Mouse (Mus musculus) hindbrain, embryonic 10.5 days (tissue): ENCODE data around the gene Ccdc96. TPM values are rescaled to one million over a fixed set of nuclear protein-coding genes. Genes with fewer than 3 reads are reported as not detected.

ENCODE experiments used
- DNase-seq: peaks from one replicate; pipeline ENCODE4 v3.0.0-alpha.2; 2017; ENCODE audit warnings: low spot score
- H3K27ac ChIP-seq: fragments of 300-500 bp; sonication (generic); 2 replicates; pipeline ENCODE4 v1.5.1; 2016; ENCODE audit warnings: mild to moderate bottlenecking, moderate library complexity
- H3K27me3 ChIP-seq: fragments of 300-500 bp; sonication (generic); 2 replicates; pipeline ENCODE4 v1.6.1; 2016; ENCODE audit warnings: mild to moderate bottlenecking; ENCODE audit not compliant: poor library complexity, insufficient read depth, severe bottlenecking
- H3K36me3 ChIP-seq: fragments of 300-500 bp; sonication (generic); 2 replicates; pipeline ENCODE4 v1.6.1; 2016; ENCODE audit warnings: mild to moderate bottlenecking, moderate library complexity
- H3K4me1 ChIP-seq: fragments of 300-500 bp; sonication (generic); replicated peaks from 2 replicates; pipeline ENCODE4 v1.6.1; 2016; ENCODE audit warnings: mild to moderate bottlenecking
- H3K4me3 ChIP-seq: fragments of 300-500 bp; sonication (generic); 2 replicates; pipeline ENCODE4 v1.5.1; 2016; ENCODE audit warnings: mild to moderate bottlenecking, moderate library complexity
- H3K9me3 ChIP-seq: fragments of 300-500 bp; sonication (generic); 2 replicates; pipeline ENCODE4 v1.6.1; 2016; ENCODE audit warnings: mild to moderate bottlenecking, moderate library complexity
- WGBS: fragments of 180-500 bp; shearing (Covaris S2); methylation state at CpG from one replicate; pipeline ENCODE4 v1.1.7; 2016; 5-methylcytosine and 5-hydroxymethylcytosine counted together
- polyA plus RNA-seq: library from polyadenylated mRNA; unstranded; fragments of >200 nt; fragmentation: Nextera tagmentation; extraction: Ambion mirVana; gene quantifications from 2 replicates; pipeline ENCODE4 v1.2.1, GENCODE M21; 2016

Gene Ccdc96
- polyA plus RNA-seq, 1 experiment from 2014 or later: 4.0 TPM

GRCm38 (mm10) chr5:36458926-36459325 lies 25.5 kb upstream of the Ccdc96 start:
- Histone ChIP-seq H3K4me3 (no peak overlapping the region), H3K27ac (no peak overlapping the region), H3K9me3 (no peaks in the 10 kb centered on the region), H3K36me3 (no peaks in the 10 kb centered on the region), H3K27me3 (peaks cover 9% of the 10 kb centered on the region; the same call in 1 of the 2 replicates), H3K4me1 (peaks cover 25% of the 10 kb centered on the region)
- DNase-seq: peak; percentile 45
- 22% methylated on average over 4 of the region's 4 CpGs for WGBS

DNA sequence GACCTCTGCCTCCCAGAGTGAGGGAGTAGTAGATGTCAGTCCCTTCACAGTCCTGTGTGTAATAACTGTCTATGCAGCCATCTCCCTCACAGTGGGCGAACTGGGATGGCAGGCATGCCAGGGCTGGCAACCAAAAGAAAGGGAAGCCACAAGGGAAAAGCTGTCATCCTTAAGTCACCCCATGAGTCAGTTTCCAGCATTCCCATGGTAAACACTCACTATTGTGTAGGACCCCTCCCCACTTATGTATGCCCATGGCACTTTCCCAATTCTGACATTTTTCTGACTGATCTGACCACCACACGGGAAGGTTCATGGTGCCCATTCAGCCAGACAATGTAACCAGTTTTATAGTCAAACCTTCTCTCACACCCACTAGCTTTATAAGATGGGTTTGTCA lies 23.7 kb upstream of the Ccdc96 start:
- Histone ChIP-seq H3K27me3 (0 out of 2 replicates have a peak, but pooled peaks cover 5% of the 10 kb centered on the region), H3K4me1 (peaks cover 38% of the 10 kb centered on the region), H3K4me3 (no peak overlapping the region), H3K27ac (no peak overlapping the region), H3K9me3 (no peaks in the 10 kb centered on the region), H3K36me3 (no peaks in the 10 kb centered on the region)
- 87% methylated on average over 2 of the region's 2 CpGs for WGBS
- DNase-seq: no peak

- 0 out of 2 replicates have a peak, but pooled peaks cover 5% of the 10 kb centered on the region for H3K27me3 ChIP-seq
- 67% methylated on average over 2 of the region's 2 CpGs for WGBS
- no peak overlapping the region for H3K4me3 ChIP-seq
- no peaks in the 10 kb centered on the region for H3K9me3 ChIP-seq
- peaks cover 43% of the 10 kb centered on the region for H3K4me1 ChIP-seq
- DNase-seq: no peak
- no peak overlapping the region for H3K27ac ChIP-seq
- no peaks in the 10 kb centered on the region for H3K36me3 ChIP-seq
Measured at GRCm38 (mm10) chr5:36461231-36461630, 23.2 kb upstream of the Ccdc96 start.

DNA sequence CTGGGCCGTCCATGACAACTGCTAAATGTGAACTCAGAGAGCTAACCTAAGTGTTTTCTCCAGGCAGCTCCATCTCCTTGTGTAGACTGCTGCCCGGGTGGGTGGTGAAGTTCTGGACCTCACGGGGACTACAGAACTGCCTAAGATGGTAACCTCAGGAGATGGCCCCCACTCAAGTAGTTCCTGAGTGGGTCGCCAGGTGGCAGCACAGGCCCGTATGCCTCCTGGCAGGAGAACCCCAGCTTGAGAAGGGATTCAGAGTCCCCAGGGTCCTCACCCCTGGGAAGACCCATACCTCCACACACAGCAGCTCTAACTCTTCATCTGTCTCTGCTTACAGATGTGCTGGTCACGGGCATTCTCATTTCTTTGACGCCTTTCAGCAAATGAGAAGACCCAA lies 21.6 kb upstream of the Ccdc96 start:
- peak; percentile 76 for DNase-seq
- Histone ChIP-seq H3K27me3 (no peaks in the 10 kb centered on the region), H3K36me3 (peaks cover 9% of the 10 kb centered on the region; the same call in 1 of the 2 replicates), H3K9me3 (no peaks in the 10 kb centered on the region), H3K4me1 (peaks cover 50% of the 10 kb centered on the region), H3K4me3 (no peak overlapping the region), H3K27ac (no peak overlapping the region)
- WGBS: 23% methylated on average over 7 of the region's 7 CpGs

- WGBS: 27% methylated on average over 5 of the region's 5 CpGs
- H3K36me3 ChIP-seq: peaks cover 15% of the 10 kb centered on the region; the same call in 1 of the 2 replicates
- no peak overlapping the region for H3K4me3 ChIP-seq
- H3K27me3 ChIP-seq: no peaks in the 10 kb centered on the region
- H3K9me3 ChIP-seq: no peaks in the 10 kb centered on the region
- H3K27ac ChIP-seq: no peak overlapping the region
- DNase-seq: peak; percentile 15
- H3K4me1 ChIP-seq: peaks cover 50% of the 10 kb centered on the region
Measured at GRCm38 (mm10) chr5:36463391-36463790, 21.0 kb upstream of the Ccdc96 start.

- no peaks in the 10 kb centered on the region for H3K9me3 ChIP-seq
- peaks cover 31% of the 10 kb centered on the region for H3K36me3 ChIP-seq
- DNase-seq: peak; percentile 98
- H3K4me3 ChIP-seq: peak within 1 kb of the TSS; percentile 99
- under 1% methylated on average over 68 of the region's 68 CpGs for WGBS
- H3K27ac ChIP-seq: peak within 1 kb of the TSS; percentile 90
- no peaks in the 10 kb centered on the region for H3K27me3 ChIP-seq
- H3K4me1 ChIP-seq: peaks cover 45% of the 10 kb centered on the region
Measured at GRCm38 (mm10) chr5:36464709-36465661, 19.4 kb upstream of the Ccdc96 start, which contains the start of gene Grpel1. TSS of gene Grpel1 (plus strand) at chr5:36464998.

- DNase-seq: no peak
- Histone ChIP-seq H3K27me3 (no peaks in the 10 kb centered on the region), H3K27ac (peak overlapping the region; percentile 90; the same call in 1 of the 2 replicates), H3K9me3 (no peaks in the 10 kb centered on the region), H3K36me3 (peaks cover 40% of the 10 kb centered on the region), H3K4me1 (peaks cover 45% of the 10 kb centered on the region), H3K4me3 (peak overlapping the region; percentile 99)
- 34% methylated on average over 8 of the region's 8 CpGs for WGBS
Measured at GRCm38 (mm10) chr5:36465889-36466288, 18.5 kb upstream of the Ccdc96 start.

- H3K4me3 ChIP-seq: no peak overlapping the region
- H3K4me1 ChIP-seq: peaks cover 7% of the 10 kb centered on the region
- 94% methylated on average over 8 of the region's 8 CpGs for WGBS
- H3K9me3 ChIP-seq: no peaks in the 10 kb centered on the region
- H3K27me3 ChIP-seq: no peaks in the 10 kb centered on the region
- H3K27ac ChIP-seq: no peak overlapping the region
- H3K36me3 ChIP-seq: peaks cover 89% of the 10 kb centered on the region
- no peak for DNase-seq
Measured at GRCm38 (mm10) chr5:36471206-36471605, 13.2 kb upstream of the Ccdc96 start.

- peaks cover 87% of the 10 kb centered on the region for H3K36me3 ChIP-seq
- DNase-seq: no peak
Measured at GRCm38 (mm10) chr5:36472876-36473655, 11.3 kb upstream of the Ccdc96 start.

GRCm38 (mm10) chr5:36474283-36474682 lies 10.1 kb upstream of the Ccdc96 start:
- peaks cover 5% of the 10 kb centered on the region for H3K4me1 ChIP-seq
- H3K9me3 ChIP-seq: no peaks in the 10 kb centered on the region
- no peaks in the 10 kb centered on the region for H3K27me3 ChIP-seq
- peaks cover 78% of the 10 kb centered on the region for H3K36me3 ChIP-seq
- no peak overlapping the region for H3K4me3 ChIP-seq
- 90% methylated on average over 5 of the region's 5 CpGs for WGBS
- DNase-seq: peak; percentile 66
- H3K27ac ChIP-seq: no peak overlapping the region

More at GRCm38 (mm10) chr5:36472876-36473655, 11.3 kb upstream of the Ccdc96 start:
- Histone ChIP-seq H3K27me3 (no peaks in the 10 kb centered on the region), H3K9me3 (no peaks in the 10 kb centered on the region), H3K4me3 (no peak overlapping the region), H3K4me1 (no peaks in the 10 kb centered on the region), H3K27ac (no peak overlapping the region)
- WGBS: 95% methylated on average over 4 of the region's 4 CpGs

DNA sequence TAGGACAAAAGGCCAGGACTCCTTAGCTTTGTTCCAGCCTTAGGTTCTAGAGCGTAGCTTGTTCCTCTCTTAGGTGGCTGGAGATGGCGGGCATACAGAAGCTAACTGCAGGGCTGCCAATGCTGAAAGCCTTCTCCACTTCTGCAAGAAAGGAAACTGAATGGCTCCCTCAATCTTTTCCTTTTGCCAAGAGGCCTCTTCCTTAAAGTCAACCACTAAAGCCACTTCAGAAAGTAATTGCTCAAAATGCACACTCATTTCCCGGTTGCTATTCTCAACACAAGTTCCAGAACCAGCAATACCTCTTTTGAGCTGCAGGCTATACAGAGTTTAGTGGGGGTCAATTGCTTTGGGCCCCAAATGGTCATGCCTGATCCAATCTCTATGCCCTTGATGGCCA lies 6.9 kb upstream of the Ccdc96 start:
- Histone ChIP-seq H3K27me3 (no peaks in the 10 kb centered on the region), H3K27ac (no peak overlapping the region), H3K4me1 (peaks cover 33% of the 10 kb centered on the region), H3K9me3 (no peaks in the 10 kb centered on the region), H3K36me3 (peaks cover 53% of the 10 kb centered on the region), H3K4me3 (no peak overlapping the region)
- WGBS: 93% methylated on average over 3 of the region's 3 CpGs
- DNase-seq: no peak

DNA sequence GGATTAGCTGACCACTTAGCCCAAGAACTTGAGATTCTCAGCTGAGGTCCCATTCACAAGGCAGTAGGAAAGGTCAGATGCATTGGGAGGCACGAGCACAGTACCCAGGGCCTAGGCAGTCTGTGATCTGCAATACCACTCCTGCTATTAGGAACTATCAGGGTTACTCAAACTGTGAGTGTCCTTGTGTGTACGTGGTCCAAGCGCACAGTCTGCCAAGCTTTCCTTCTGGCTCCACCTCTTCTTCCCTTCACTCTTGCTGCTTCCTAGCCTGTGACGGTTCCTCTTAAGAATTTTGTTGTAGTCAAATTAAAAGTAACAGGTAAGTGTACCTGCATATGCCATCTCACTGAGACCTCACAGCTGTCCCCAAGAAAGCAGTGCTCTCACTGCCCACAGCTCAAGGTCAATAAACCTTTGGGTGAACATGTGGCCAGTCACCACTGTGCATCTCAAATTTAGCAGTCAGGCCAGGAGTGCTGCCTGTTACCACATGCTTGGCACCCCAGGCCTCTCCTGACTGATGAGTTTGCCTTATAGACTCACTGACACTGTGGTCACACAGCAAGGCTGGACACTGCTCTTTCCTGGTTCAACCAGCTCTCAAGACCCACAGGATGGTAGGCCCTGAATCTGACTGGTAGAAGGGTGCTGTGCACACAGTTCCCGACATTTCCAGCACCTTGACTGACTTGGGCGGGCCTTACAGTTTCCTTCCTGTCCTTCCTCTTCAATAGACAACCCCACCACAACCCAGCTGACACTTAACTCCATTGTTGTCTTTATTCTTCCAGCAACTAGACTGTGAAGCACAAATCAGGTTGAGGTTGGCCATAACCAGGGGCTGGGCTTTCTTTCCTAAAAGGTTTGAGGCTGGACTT lies 5.6 kb upstream of the Ccdc96 start:
- Histone ChIP-seq H3K9me3 (no peaks in the 10 kb centered on the region), H3K27ac (no peak overlapping the region), H3K36me3 (peaks cover 40% of the 10 kb centered on the region), H3K4me1 (peaks cover 43% of the 10 kb centered on the region), H3K27me3 (no peaks in the 10 kb centered on the region), H3K4me3 (no peak overlapping the region)
- 89% methylated on average over 6 of the region's 6 CpGs for WGBS
- DNase-seq: no peak
